Mouse (Mus musculus): ENCODE measurements around the gene Btbd3. TPM values are rescaled to one million over a fixed set of nuclear protein-coding genes. Genes with fewer than 3 reads are reported as not detected.

Btbd3 gene
- polyA plus RNA-seq, 1 experiment from 2014 or later: 13.5 TPM

GRCm38 (mm10) chr2:138446943-138447342 lies 190.6 kb downstream of the Btbd3 start:
- WGBS: 84% methylated on average over 7 of the region's 7 CpGs

GRCm38 (mm10) chr2:138447681-138448080 lies 191.3 kb downstream of the Btbd3 start:
- no peak for DNase-seq (ENCODE audit: low spot score)
- Histone ChIP-seq H3K4me1 (peaks cover 7% of the 10 kb centered on the region; the same call in 1 of the 2 replicates), H3K4me3 (no peak overlapping the region), H3K27ac (no peak overlapping the region), H3K27me3 (ENCODE audit: low read depth, poor library complexity, severe bottlenecking) (no peaks in the 10 kb centered on the region), H3K36me3 (no peaks in the 10 kb centered on the region), H3K9me3 (replicated peaks) (no peaks in the 10 kb centered on the region)
- 97% methylated on average over 3 of the region's 3 CpGs for WGBS

More at GRCm38 (mm10) chr2:138446943-138447342, 190.6 kb downstream of the Btbd3 start:
- DNase-seq (ENCODE audit: low spot score): no peak
- no peak overlapping the region for H3K4me3 ChIP-seq
- no peaks in the 10 kb centered on the region for H3K36me3 ChIP-seq
- no peaks in the 10 kb centered on the region for H3K9me3 ChIP-seq (replicated peaks)
- H3K27ac ChIP-seq: no peak overlapping the region
- no peaks in the 10 kb centered on the region for H3K27me3 ChIP-seq (ENCODE audit: low read depth, poor library complexity, severe bottlenecking)
- H3K4me1 ChIP-seq: peaks cover 7% of the 10 kb centered on the region; the same call in 1 of the 2 replicates

DNA sequence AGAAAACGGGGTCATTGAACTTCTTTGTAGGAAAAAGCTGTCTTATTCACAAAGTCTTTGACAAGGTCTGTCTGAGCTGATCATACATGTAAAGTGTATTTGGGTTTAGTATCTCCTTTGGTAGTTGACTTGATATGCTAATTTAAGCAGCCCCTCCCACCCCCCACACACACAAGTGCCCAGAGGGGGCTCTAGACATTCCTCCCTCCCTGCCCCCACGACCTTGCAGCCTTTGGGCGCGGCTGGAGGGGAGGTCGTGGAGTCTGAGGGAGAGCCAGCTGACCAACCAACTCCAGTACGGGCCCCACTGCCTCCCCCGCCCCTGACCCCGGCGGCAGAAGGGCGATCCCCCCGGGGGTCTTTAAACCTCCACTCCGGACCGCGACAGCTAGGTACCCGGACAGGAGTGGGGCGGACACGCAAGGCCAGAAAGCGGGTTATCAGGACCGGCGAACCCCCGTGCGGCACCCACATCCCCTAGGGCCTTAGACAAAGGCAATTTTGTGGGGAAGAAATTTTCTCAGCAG lies 211.7 kb downstream of the Btbd3 start:
- no peaks in the 10 kb centered on the region for H3K4me1 ChIP-seq
- H3K27ac ChIP-seq: no peak overlapping the region
- 63% methylated on average over 22 of the region's 22 CpGs for WGBS
- H3K4me3 ChIP-seq: no peak overlapping the region
- no peaks in the 10 kb centered on the region for H3K36me3 ChIP-seq
- H3K9me3 ChIP-seq (replicated peaks): no peaks in the 10 kb centered on the region
- no peak for DNase-seq (ENCODE audit: low spot score)
- no peaks in the 10 kb centered on the region for H3K27me3 ChIP-seq (ENCODE audit: low read depth, poor library complexity, severe bottlenecking)

GRCm38 (mm10) chr2:138473407-138473806 lies 217.0 kb downstream of the Btbd3 start:
- H3K4me3 ChIP-seq: no peak overlapping the region
- DNase-seq (ENCODE audit: low spot score): no peak
- no peaks in the 10 kb centered on the region for H3K36me3 ChIP-seq
- no peaks in the 10 kb centered on the region for H3K9me3 ChIP-seq (replicated peaks)
- WGBS: 87% methylated on average over 5 of the region's 5 CpGs
- H3K27ac ChIP-seq: no peak overlapping the region
- H3K27me3 ChIP-seq (ENCODE audit: low read depth, poor library complexity, severe bottlenecking): no peaks in the 10 kb centered on the region
- H3K4me1 ChIP-seq: no peaks in the 10 kb centered on the region

- H3K36me3 ChIP-seq: no peaks in the 10 kb centered on the region
- 91% methylated on average over 3 of the region's 3 CpGs for WGBS
- no peak overlapping the region for H3K4me3 ChIP-seq
- H3K4me1 ChIP-seq: no peaks in the 10 kb centered on the region
- no peak overlapping the region for H3K27ac ChIP-seq
- no peaks in the 10 kb centered on the region for H3K9me3 ChIP-seq (replicated peaks)
- no peaks in the 10 kb centered on the region for H3K27me3 ChIP-seq (ENCODE audit: low read depth, poor library complexity, severe bottlenecking)
- DNase-seq (ENCODE audit: low spot score): no peak
These were observed 220.1 kb downstream of the Btbd3 start for GRCm38 (mm10) chr2:138476486-138476885.

DNA sequence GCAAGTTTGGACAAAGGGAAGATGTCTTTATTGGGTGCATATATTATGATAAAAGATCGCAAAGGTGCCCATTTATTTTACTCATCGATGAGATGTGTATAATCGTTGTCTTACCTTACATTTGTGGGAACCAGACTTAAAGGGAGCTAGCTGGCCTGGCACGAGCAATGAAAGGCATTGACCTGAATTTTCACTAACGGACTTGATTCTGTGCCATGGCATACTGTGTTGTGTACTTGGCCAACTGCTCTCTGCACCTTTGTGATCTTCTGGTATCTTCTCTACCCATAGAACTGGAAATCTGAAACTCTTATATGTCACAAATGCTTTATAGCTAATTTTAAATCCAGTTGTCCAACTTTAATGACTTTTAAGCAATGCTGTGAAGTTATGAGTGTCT lies 220.9 kb downstream of the Btbd3 start:
- no peaks in the 10 kb centered on the region for H3K4me1 ChIP-seq
- no peak overlapping the region for H3K27ac ChIP-seq
- no peaks in the 10 kb centered on the region for H3K27me3 ChIP-seq (ENCODE audit: low read depth, poor library complexity, severe bottlenecking)
- H3K9me3 ChIP-seq (replicated peaks): no peaks in the 10 kb centered on the region
- H3K36me3 ChIP-seq: no peaks in the 10 kb centered on the region
- DNase-seq (ENCODE audit: low spot score): no peak
- no peak overlapping the region for H3K4me3 ChIP-seq
- 93% methylated on average over 5 of the region's 5 CpGs for WGBS

DNA sequence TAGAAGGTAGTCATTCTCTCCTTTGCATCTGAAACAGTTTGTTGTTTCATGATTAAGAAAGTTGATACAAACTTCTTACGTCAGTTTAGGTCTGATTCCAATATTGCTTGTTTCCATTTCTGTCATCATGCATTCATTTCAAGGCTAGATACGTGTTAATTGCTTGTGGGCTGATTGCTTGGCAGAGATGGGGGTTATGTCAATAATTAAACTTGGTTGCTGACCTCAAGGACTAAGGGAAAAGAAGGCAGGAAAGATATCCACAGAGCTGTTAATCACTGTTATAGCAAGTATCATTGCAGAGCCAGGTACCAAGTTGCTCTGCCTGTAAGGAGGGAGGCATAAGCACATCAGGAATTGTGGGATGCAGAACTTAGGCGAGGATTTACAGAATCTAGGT lies 226.2 kb downstream of the Btbd3 start:
- DNase-seq (ENCODE audit: low spot score): no peak
- Histone ChIP-seq H3K9me3 (replicated peaks) (no peaks in the 10 kb centered on the region), H3K27ac (no peak overlapping the region), H3K36me3 (no peaks in the 10 kb centered on the region), H3K4me1 (no peaks in the 10 kb centered on the region), H3K27me3 (ENCODE audit: low read depth, poor library complexity, severe bottlenecking) (no peaks in the 10 kb centered on the region), H3K4me3 (no peak overlapping the region)
- WGBS: 77% methylated on average over 3 of the region's 3 CpGs

GRCm38 (mm10) chr2:138484871-138485270 lies 228.5 kb downstream of the Btbd3 start:
- Histone ChIP-seq H3K9me3 (replicated peaks) (no peaks in the 10 kb centered on the region), H3K4me3 (no peak overlapping the region), H3K36me3 (no peaks in the 10 kb centered on the region), H3K27ac (no peak overlapping the region), H3K27me3 (ENCODE audit: low read depth, poor library complexity, severe bottlenecking) (no peaks in the 10 kb centered on the region), H3K4me1 (no peaks in the 10 kb centered on the region)
- DNase-seq (ENCODE audit: low spot score): no peak
- 88% methylated on average over 4 of the region's 4 CpGs for WGBS

DNA sequence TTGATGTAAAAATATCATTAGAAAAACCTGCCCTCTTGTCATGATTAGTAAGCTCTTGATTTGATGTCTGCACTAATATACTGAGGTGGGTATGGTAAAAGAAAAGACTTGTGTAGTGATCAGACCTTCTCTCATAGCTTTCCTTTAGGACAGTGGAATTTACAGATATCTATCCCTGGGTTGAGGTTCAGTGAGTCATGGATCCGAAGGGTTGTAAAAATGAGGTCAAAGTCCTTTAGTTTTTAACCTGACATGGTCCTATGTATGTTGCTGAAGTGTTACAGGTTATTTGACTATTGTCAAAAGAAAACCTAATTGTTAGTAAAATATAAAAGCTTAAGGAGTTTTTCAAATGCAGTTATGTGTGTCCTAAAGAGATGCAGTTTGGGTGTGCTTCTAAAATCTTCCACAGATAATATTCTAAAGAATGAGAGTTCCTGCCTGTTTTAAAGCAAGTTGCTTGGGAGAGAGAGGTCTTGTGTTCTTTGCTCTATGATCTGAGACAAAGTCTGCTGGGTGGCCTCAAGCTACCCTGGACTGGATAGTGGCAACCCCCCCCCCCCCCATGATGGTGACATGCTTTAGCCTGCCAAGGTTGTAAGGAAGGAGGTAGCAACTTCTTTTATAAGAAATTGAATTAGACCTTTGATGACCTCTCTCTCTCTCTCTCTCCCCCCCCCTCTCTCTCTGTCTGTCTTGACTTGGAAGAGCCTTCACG lies 234.5 kb downstream of the Btbd3 start:
- H3K9me3 ChIP-seq (replicated peaks): no peaks in the 10 kb centered on the region
- no peak overlapping the region for H3K27ac ChIP-seq
- H3K27me3 ChIP-seq (ENCODE audit: low read depth, poor library complexity, severe bottlenecking): no peaks in the 10 kb centered on the region
- 88% methylated on average over 2 of the region's 2 CpGs for WGBS
- no peaks in the 10 kb centered on the region for H3K36me3 ChIP-seq
- no peaks in the 10 kb centered on the region for H3K4me1 ChIP-seq
- DNase-seq (ENCODE audit: low spot score): no peak
- H3K4me3 ChIP-seq: no peak overlapping the region

DNA sequence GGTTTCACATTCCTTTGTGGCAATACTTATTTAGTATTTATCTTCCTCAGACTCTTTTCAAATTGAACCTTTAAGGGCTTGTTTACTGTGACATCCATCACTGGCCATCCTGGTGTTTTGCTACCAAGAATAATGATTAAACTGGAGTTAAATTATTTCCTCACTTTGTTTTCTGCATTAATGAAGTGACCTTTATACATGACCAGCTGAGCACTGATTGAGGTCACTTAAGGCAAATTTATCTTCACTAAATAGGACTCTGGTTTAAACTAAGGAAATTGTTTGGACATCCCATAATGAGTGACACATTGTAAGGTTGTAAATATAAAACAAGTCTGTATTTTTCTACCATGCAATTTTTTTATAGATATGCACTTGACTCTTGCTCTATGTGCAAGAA lies 235.8 kb downstream of the Btbd3 start:
- Histone ChIP-seq H3K27ac (no peak overlapping the region), H3K36me3 (no peaks in the 10 kb centered on the region), H3K9me3 (replicated peaks) (no peaks in the 10 kb centered on the region), H3K4me3 (no peak overlapping the region), H3K27me3 (ENCODE audit: low read depth, poor library complexity, severe bottlenecking) (no peaks in the 10 kb centered on the region), H3K4me1 (no peaks in the 10 kb centered on the region)
- no peak for DNase-seq (ENCODE audit: low spot score)

GRCm38 (mm10) chr2:138503866-138504380 lies 247.6 kb downstream of the Btbd3 start:
- Histone ChIP-seq H3K27ac (no peak overlapping the region), H3K4me1 (peaks cover 10% of the 10 kb centered on the region), H3K9me3 (replicated peaks) (no peaks in the 10 kb centered on the region), H3K27me3 (ENCODE audit: low read depth, poor library complexity, severe bottlenecking) (no peaks in the 10 kb centered on the region), H3K36me3 (no peaks in the 10 kb centered on the region), H3K4me3 (no peak overlapping the region)
- 60% methylated on average over 12 of the region's 12 CpGs for WGBS
- DNase-seq (ENCODE audit: low spot score): peak; percentile 34

DNA sequence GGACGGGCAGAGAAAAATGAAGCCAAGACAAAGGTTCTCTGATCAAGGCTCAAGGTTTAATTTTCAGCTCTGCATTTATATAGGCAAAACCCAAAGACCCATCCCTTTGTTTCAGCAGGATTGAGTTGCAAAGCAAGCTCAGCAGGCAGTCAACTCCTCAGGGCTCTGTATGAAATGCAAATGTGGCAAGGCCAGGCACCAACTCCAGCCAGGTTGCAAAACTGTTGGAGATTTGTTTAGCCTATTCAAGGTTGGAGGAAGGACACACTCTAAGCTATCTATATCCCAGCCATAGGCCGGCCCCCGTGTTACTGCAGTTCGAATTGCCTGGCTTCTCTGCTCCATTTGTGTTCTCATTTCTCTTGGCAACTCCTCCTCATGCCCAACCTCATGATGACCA lies 259.2 kb downstream of the Btbd3 start:
- no peaks in the 10 kb centered on the region for H3K36me3 ChIP-seq
- 61% methylated on average over 4 of the region's 4 CpGs for WGBS
- H3K4me3 ChIP-seq: no peak overlapping the region
- DNase-seq (ENCODE audit: low spot score): no peak
- no peaks in the 10 kb centered on the region for H3K9me3 ChIP-seq (replicated peaks)
- no peaks in the 10 kb centered on the region for H3K27me3 ChIP-seq (ENCODE audit: low read depth, poor library complexity, severe bottlenecking)
- H3K4me1 ChIP-seq: no peaks in the 10 kb centered on the region
- H3K27ac ChIP-seq: no peak overlapping the region

DNA sequence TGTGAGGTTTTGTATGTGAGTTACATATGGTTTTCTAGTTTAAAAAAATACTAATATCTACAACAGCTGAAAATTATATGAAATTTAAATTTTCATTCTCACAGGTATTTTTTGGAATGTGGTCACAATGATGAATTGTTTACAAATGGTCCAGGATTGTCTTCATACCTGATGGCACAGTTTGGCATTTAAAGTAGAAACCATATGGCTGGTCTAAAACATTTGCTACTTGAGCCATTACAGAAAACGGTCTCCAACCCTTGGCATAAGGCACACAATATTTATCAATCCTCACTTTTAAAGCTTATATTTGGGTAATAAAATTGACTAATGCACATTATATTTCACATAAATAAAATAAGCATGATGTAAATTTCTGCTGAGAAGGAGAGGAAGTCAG lies 272.1 kb downstream of the Btbd3 start:
- peaks cover 5% of the 10 kb centered on the region; the same call in 1 of the 2 replicates for H3K4me1 ChIP-seq
- H3K27ac ChIP-seq: no peak overlapping the region
- H3K36me3 ChIP-seq: no peaks in the 10 kb centered on the region
- no peak for DNase-seq (ENCODE audit: low spot score)
- H3K9me3 ChIP-seq (replicated peaks): no peaks in the 10 kb centered on the region
- H3K27me3 ChIP-seq (ENCODE audit: low read depth, poor library complexity, severe bottlenecking): no peaks in the 10 kb centered on the region
- no peak overlapping the region for H3K4me3 ChIP-seq
- WGBS: 91% methylated on average over 1 of the region's 1 CpGs

Data from limb, embryonic 10.5 days (tissue).